Mouse (Mus musculus): ENCODE results near the gene Nr4a3. TPM values are rescaled to one million over a fixed set of nuclear protein-coding genes. Genes with fewer than 3 reads are reported as not detected.
A peak's percentile ranks its signal among the peaks of the same experiment; 100 is the strongest.

The Nr4a3 gene
- polyA plus RNA-seq, 1 experiment from 2014 or later = 0.54 TPM

GRCm38 (mm10) chr4:48038847-48039246 is 6.1 kb upstream of the Nr4a3 start:
- no peaks in the 10 kb centered on the region for H3K27me3 ChIP-seq (ENCODE audit: control insufficient read depth, insufficient read depth, low read length)
- H3K4me1 ChIP-seq (ENCODE audit: control insufficient read depth, insufficient read depth, low read length) = no peaks in the 10 kb centered on the region
- H3K4me3 ChIP-seq (ENCODE audit: low read depth, low read length) = no peak overlapping the region
- WGBS = 86% methylated on average over 5 of the region's 5 CpGs
- ATAC-seq (ENCODE audit: insufficient read depth, low FRiP score, low TSS enrichment) = no peak
- no peak overlapping the region for H3K27ac ChIP-seq (ENCODE audit: low read depth, low read length)
- no peaks in the 10 kb centered on the region for H3K9me3 ChIP-seq (ENCODE audit: control insufficient read depth, low read length)
- H3K36me3 ChIP-seq (ENCODE audit: control insufficient read depth, insufficient read depth, low read length) = no peaks in the 10 kb centered on the region
- H3K9ac ChIP-seq (ENCODE audit: low read length) = no peak overlapping the region
- H3K4me2 ChIP-seq (ENCODE audit: low read depth) = no peak overlapping the region
- no peak for DNase-seq (ENCODE audit: low spot score)

GRCm38 (mm10) chr4:48039736-48040135 is 5.2 kb upstream of the Nr4a3 start:
- H3K4me2 ChIP-seq (ENCODE audit: low read depth) = no peak overlapping the region
- H3K9me3 ChIP-seq (ENCODE audit: control insufficient read depth, low read length) = no peaks in the 10 kb centered on the region
- H3K4me1 ChIP-seq (ENCODE audit: control insufficient read depth, insufficient read depth, low read length) = peaks cover 3% of the 10 kb centered on the region; the same call in 1 of the 2 replicates
- DNase-seq (ENCODE audit: low spot score) = no peak
- H3K27ac ChIP-seq (ENCODE audit: low read depth, low read length) = no peak overlapping the region
- ATAC-seq (ENCODE audit: insufficient read depth, low FRiP score, low TSS enrichment) = no peak
- H3K9ac ChIP-seq (ENCODE audit: low read length) = no peak overlapping the region
- 79% methylated on average over 7 of the region's 7 CpGs for WGBS
- no peaks in the 10 kb centered on the region for H3K36me3 ChIP-seq (ENCODE audit: control insufficient read depth, insufficient read depth, low read length)
- no peak overlapping the region for H3K4me3 ChIP-seq (ENCODE audit: low read depth, low read length)
- no peaks in the 10 kb centered on the region for H3K27me3 ChIP-seq (ENCODE audit: control insufficient read depth, insufficient read depth, low read length)

GRCm38 (mm10) chr4:48042466-48042785 is 2.5 kb upstream of the Nr4a3 start:
- H3K4me1 ChIP-seq (ENCODE audit: control insufficient read depth, insufficient read depth, low read length) = peaks cover 13% of the 10 kb centered on the region
- no peaks in the 10 kb centered on the region for H3K27me3 ChIP-seq (ENCODE audit: control insufficient read depth, insufficient read depth, low read length)
- DNase-seq (ENCODE audit: low spot score) = no peak
- no peak for ATAC-seq (ENCODE audit: insufficient read depth, low FRiP score, low TSS enrichment)
- H3K9ac ChIP-seq (ENCODE audit: low read length) = peak overlapping the region; percentile 69
- H3K36me3 ChIP-seq (ENCODE audit: control insufficient read depth, insufficient read depth, low read length) = no peaks in the 10 kb centered on the region
- no peaks in the 10 kb centered on the region for H3K9me3 ChIP-seq (ENCODE audit: control insufficient read depth, low read length)
- WGBS = 0% methylated on average over 4 of the region's 4 CpGs
- H3K4me3 ChIP-seq (ENCODE audit: low read depth, low read length) = peak overlapping the region; percentile 44
- peak overlapping the region; percentile 97 for H3K27ac ChIP-seq (ENCODE audit: low read depth, low read length)
- peak overlapping the region; percentile 64 for H3K4me2 ChIP-seq (ENCODE audit: low read depth)

- DNase-seq (ENCODE audit: low spot score) = peak; percentile 95
- Histone ChIP-seq H3K4me3 (ENCODE audit: low read depth, low read length) (peak overlapping the region; percentile 44), H3K27ac (ENCODE audit: low read depth, low read length) (peak overlapping the region; percentile 97), H3K9ac (ENCODE audit: low read length) (peak overlapping the region; percentile 69), H3K36me3 (ENCODE audit: control insufficient read depth, insufficient read depth, low read length) (no peaks in the 10 kb centered on the region), H3K4me2 (ENCODE audit: low read depth) (peak overlapping the region; percentile 64), H3K9me3 (ENCODE audit: control insufficient read depth, low read length) (no peaks in the 10 kb centered on the region), H3K4me1 (ENCODE audit: control insufficient read depth, insufficient read depth, low read length) (peaks cover 19% of the 10 kb centered on the region), H3K27me3 (ENCODE audit: control insufficient read depth, insufficient read depth, low read length) (peaks cover 4% of the 10 kb centered on the region; the same call in 1 of the 2 replicates)
- ATAC-seq (ENCODE audit: insufficient read depth, low FRiP score, low TSS enrichment) = peak; percentile 76
- WGBS = under 1% methylated on average over 75 of the region's 105 CpGs
These were observed 1.9 kb upstream of the Nr4a3 start for GRCm38 (mm10) chr4:48042786-48043701.

GRCm38 (mm10) chr4:48044141-48044490 is 837 bp upstream of the Nr4a3 start:
- peak overlapping the region; percentile 44 for H3K4me3 ChIP-seq (ENCODE audit: low read depth, low read length)
- under 1% methylated on average over 11 of the region's 11 CpGs for WGBS
- peak overlapping the region; percentile 64 for H3K4me2 ChIP-seq (ENCODE audit: low read depth)
- H3K36me3 ChIP-seq (ENCODE audit: control insufficient read depth, insufficient read depth, low read length) = no peaks in the 10 kb centered on the region
- DNase-seq (ENCODE audit: low spot score) (no peak), ATAC-seq (ENCODE audit: insufficient read depth, low FRiP score, low TSS enrichment) (no peak)
- H3K9me3 ChIP-seq (ENCODE audit: control insufficient read depth, low read length) = no peaks in the 10 kb centered on the region
- H3K4me1 ChIP-seq (ENCODE audit: control insufficient read depth, insufficient read depth, low read length) = peaks cover 19% of the 10 kb centered on the region
- H3K27ac ChIP-seq (ENCODE audit: low read depth, low read length) = peak overlapping the region; percentile 6; the same call in 1 of the 2 replicates
- H3K9ac ChIP-seq (ENCODE audit: low read length) = peak overlapping the region; percentile 61
- peaks cover 13% of the 10 kb centered on the region for H3K27me3 ChIP-seq (ENCODE audit: control insufficient read depth, insufficient read depth, low read length)

GRCm38 (mm10) chr4:48045281-48045720 is 348 bp downstream of the Nr4a3 start:
- Histone ChIP-seq H3K36me3 (ENCODE audit: control insufficient read depth, insufficient read depth, low read length) (no peaks in the 10 kb centered on the region; the same call in 1 of the 2 replicates), H3K4me3 (ENCODE audit: low read depth, low read length) (peak overlapping the region; percentile 44), H3K27ac (ENCODE audit: low read depth, low read length) (peak overlapping the region; percentile 5), H3K9me3 (ENCODE audit: control insufficient read depth, low read length) (no peaks in the 10 kb centered on the region), H3K9ac (ENCODE audit: low read length) (peak overlapping the region; percentile 61), H3K4me2 (ENCODE audit: low read depth) (peak overlapping the region; percentile 64), H3K27me3 (ENCODE audit: control insufficient read depth, insufficient read depth, low read length) (peaks cover 24% of the 10 kb centered on the region), H3K4me1 (ENCODE audit: control insufficient read depth, insufficient read depth, low read length) (peaks cover 19% of the 10 kb centered on the region)
- ATAC-seq (ENCODE audit: insufficient read depth, low FRiP score, low TSS enrichment) = no peak
- peak; percentile 61 for DNase-seq (ENCODE audit: low spot score)
- WGBS = under 1% methylated on average over 42 of the region's 42 CpGs

GRCm38 (mm10) chr4:48045721-48046460 is 938 bp downstream of the Nr4a3 start:
- H3K4me2 ChIP-seq (ENCODE audit: low read depth) = peak overlapping the region; percentile 64
- H3K9me3 ChIP-seq (ENCODE audit: control insufficient read depth, low read length) = no peaks in the 10 kb centered on the region
- peak overlapping the region; percentile 5 for H3K27ac ChIP-seq (ENCODE audit: low read depth, low read length)
- peak overlapping the region; percentile 61 for H3K9ac ChIP-seq (ENCODE audit: low read length)
- H3K4me1 ChIP-seq (ENCODE audit: control insufficient read depth, insufficient read depth, low read length) = peaks cover 19% of the 10 kb centered on the region
- WGBS = under 1% methylated on average over 39 of the region's 39 CpGs
- H3K36me3 ChIP-seq (ENCODE audit: control insufficient read depth, insufficient read depth, low read length) = no peaks in the 10 kb centered on the region; the same call in 1 of the 2 replicates
- ATAC-seq (ENCODE audit: insufficient read depth, low FRiP score, low TSS enrichment) (no peak), DNase-seq (ENCODE audit: low spot score) (peak; percentile 78)
- H3K27me3 ChIP-seq (ENCODE audit: control insufficient read depth, insufficient read depth, low read length) = peaks cover 30% of the 10 kb centered on the region
- H3K4me3 ChIP-seq (ENCODE audit: low read depth, low read length) = peak overlapping the region; percentile 44

- H3K27me3 ChIP-seq (ENCODE audit: control insufficient read depth, insufficient read depth, low read length) = peaks cover 36% of the 10 kb centered on the region
- WGBS = under 1% methylated on average over 20 of the region's 20 CpGs
- ATAC-seq (ENCODE audit: insufficient read depth, low FRiP score, low TSS enrichment) = no peak
These were observed 1.5 kb downstream of the Nr4a3 start for GRCm38 (mm10) chr4:48046461-48046901.

More at GRCm38 (mm10) chr4:48046461-48046901, 1.5 kb downstream of the Nr4a3 start:
- Histone ChIP-seq H3K4me1 (ENCODE audit: control insufficient read depth, insufficient read depth, low read length) (peaks cover 22% of the 10 kb centered on the region), H3K4me3 (ENCODE audit: low read depth, low read length) (peak overlapping the region; percentile 44), H3K9me3 (ENCODE audit: control insufficient read depth, low read length) (no peaks in the 10 kb centered on the region), H3K36me3 (ENCODE audit: control insufficient read depth, insufficient read depth, low read length) (no peaks in the 10 kb centered on the region; the same call in 1 of the 2 replicates), H3K9ac (ENCODE audit: low read length) (peak overlapping the region; percentile 61), H3K27ac (ENCODE audit: low read depth, low read length) (no peak overlapping the region), H3K4me2 (ENCODE audit: low read depth) (peak overlapping the region; percentile 64)
- peak; percentile 47 for DNase-seq (ENCODE audit: low spot score)
